Mouse (Mus musculus) E14TG2a.4 (cell line): ENCODE measurements around the gene Helz2.

Source experiments
- CTCF ChIP-seq: conservative IDR thresholded peaks from 2 replicates; pipeline ENCODE4 v1.5.1; 2014; ENCODE audit warnings: low read length
- NANOG ChIP-seq: IDR thresholded peaks from 2 replicates; pipeline ENCODE4 v1.6.1; 2014; ENCODE audit warnings: borderline replicate concordance, low read length, mixed read lengths

DNA sequence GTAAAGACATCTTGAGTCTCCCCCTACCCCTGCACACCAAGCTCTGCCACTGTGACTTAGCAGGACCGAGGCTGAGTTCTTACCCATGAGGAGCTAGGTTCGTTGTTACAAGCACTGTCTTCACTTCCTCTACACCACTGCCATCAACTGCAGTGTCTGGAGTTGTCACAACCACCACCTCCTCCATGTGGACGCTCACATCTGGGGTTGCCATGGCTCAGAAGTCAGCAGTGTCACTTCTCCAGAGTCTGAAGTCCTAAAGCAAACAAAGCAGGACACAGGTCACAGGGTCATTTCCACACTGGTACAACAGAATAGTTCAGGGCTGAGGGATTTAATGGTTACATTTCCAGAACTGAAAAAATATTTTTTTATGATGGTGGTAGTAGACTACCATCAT, 36.0 kb upstream of the Helz2 start:
- TF ChIP-seq CTCF (no peak), NANOG (no peak)
